Comparison of ENCODE assay signal across 31 mouse cellular contexts in genomic region chr9:94395215-94395614, GRCm38 (mm10).
DNase-seq lines count a peak whose midpoint lies in the region; ATAC-seq lines count a peak whose summit lies in the region.
"Had no signal": no experiment of that assay in that cellular context is flagged by ENCODE, and none has a peak within 500 bp of the region (broad histone marks: within the 10 kb centered on the region; RNA-seq: fewer than 3 reads in every experiment).

No protein-coding gene starts in this region.

- no peaks in the 10 kb centered on the region for H3K36me3 ChIP-seq in hindbrain, embryonic 14.5 days (replicated peaks; ENCODE audit: control insufficient read depth, insufficient read depth)
- H3K36me3 ChIP-seq in midbrain, embryonic 16.5 days (ENCODE audit: control insufficient read depth, insufficient read depth, low read length), result no peaks in the 10 kb centered on the region
- H3K36me3 ChIP-seq: embryonic facial prominence, embryonic 13.5 days; heart, embryonic 12.5 days; kidney, embryonic 15.5 days; liver, embryonic 12.5 days had no signal

- no peaks in the 10 kb centered on the region for H3K9me3 ChIP-seq in hindbrain, embryonic 14.5 days (ENCODE audit: control insufficient read depth, low read length)
- no peaks in the 10 kb centered on the region for H3K9me3 ChIP-seq in midbrain, embryonic 16.5 days (replicated peaks; ENCODE audit: control insufficient read depth, low read length, poor library complexity, severe bottlenecking)
- H3K9me3 ChIP-seq: embryonic facial prominence, embryonic 13.5 days; heart, embryonic 12.5 days; kidney, embryonic 15.5 days; liver, embryonic 12.5 days had no signal

- intact Hi-C loops in left cerebral cortex, postnatal 4 days (cut with DNase I), result no loop called here
- intact Hi-C loops in left cerebral cortex, postnatal 14 days (cut with DNase I), result no loop called here

- no peaks in the 10 kb centered on the region for H3K4me1 ChIP-seq in hindbrain, embryonic 14.5 days (replicated peaks; ENCODE audit: control insufficient read depth, insufficient read depth, low read length)
- H3K4me1 ChIP-seq in midbrain, embryonic 16.5 days (ENCODE audit: control insufficient read depth, insufficient read depth, low read length), result peaks cover 2% of the 10 kb centered on the region; the same call in 1 of the 2 replicates
- H3K4me1 ChIP-seq: embryonic facial prominence, embryonic 13.5 days; heart, embryonic 12.5 days; kidney, embryonic 15.5 days; liver, embryonic 12.5 days had no signal

- H3K27me3 ChIP-seq in hindbrain, embryonic 14.5 days (ENCODE audit: control insufficient read depth, insufficient read depth, low read length), result no peaks in the 10 kb centered on the region
- no peaks in the 10 kb centered on the region for H3K27me3 ChIP-seq in midbrain, embryonic 16.5 days (ENCODE audit: control insufficient read depth, insufficient read depth, low read depth, low read length)
- H3K27me3 ChIP-seq: CH12.LX; embryonic facial prominence, embryonic 13.5 days; heart, embryonic 12.5 days; kidney, embryonic 15.5 days; liver, embryonic 12.5 days had no signal

- WGBS in hindbrain, embryonic 14.5 days, result 55% methylated on average over 5 of the region's 5 CpGs
- 49% methylated on average over 5 of the region's 5 CpGs for WGBS in midbrain, embryonic 16.5 days

- ATAC-seq in cerebellum, adult (ENCODE audit: insufficient number of reproducible peaks, low FRiP score, low TSS enrichment), result peak; percentile 45; the same call in 1 of the 2 replicates
- peak; percentile 55; the same call in 1 of the 2 replicates for ATAC-seq in hindbrain, embryonic 14.5 days (ENCODE audit: low FRiP score)
- peak; percentile 78 for ATAC-seq in midbrain, embryonic 16.5 days
- ATAC-seq: liver, embryonic 12.5 days; liver, postnatal 0 days had no signal

- H3K4me2 ChIP-seq in hindbrain, embryonic 14.5 days (replicated peaks), result no peak overlapping the region
- no peak overlapping the region for H3K4me2 ChIP-seq in midbrain, embryonic 16.5 days (ENCODE audit: low read length)
- H3K4me2 ChIP-seq: embryonic facial prominence, embryonic 13.5 days; heart, embryonic 12.5 days; kidney, embryonic 15.5 days; liver, embryonic 12.5 days had no signal

- no peak for DNase-seq in cerebellum, adult 11 months
- DNase-seq in left cerebral cortex, postnatal 4 days, result peak; percentile 5
- no peak for DNase-seq in left cerebral cortex, postnatal 14 days (ENCODE audit: low spot score in 2 of 2)
- no peak for DNase-seq in hindbrain, embryonic 14.5 days (ENCODE audit: low spot score)
- DNase-seq in spleen, postnatal 10 days (ENCODE audit: low spot score in 2 of 2), result no peak
- DNase-seq in kidney, postnatal 36 days, result no peak
- DNase-seq: adrenal gland, postnatal 10 days; cerebellum, adult 2 months; cerebellum, postnatal 36 days; gastrocnemius, postnatal 36 days; heart, adult 2 months; heart, postnatal 4 days; kidney, adult 18-20 months; kidney, postnatal 25 days; liver, postnatal 0 days; lung, postnatal 36 days; right cerebral cortex, adult 18-20 months; spleen, adult 18-20 months; thymus, adult 18-20 months; thymus, postnatal 25 days had no signal

- no peak overlapping the region for H3K9ac ChIP-seq in hindbrain, embryonic 14.5 days
- H3K9ac ChIP-seq in midbrain, embryonic 16.5 days (ENCODE audit: low read depth, low read length), result no peak overlapping the region
- H3K9ac ChIP-seq: embryonic facial prominence, embryonic 13.5 days; heart, embryonic 12.5 days; kidney, embryonic 15.5 days; liver, embryonic 12.5 days; liver, postnatal 0 days had no signal

- H3K27ac ChIP-seq in hindbrain, embryonic 14.5 days, result no peak overlapping the region
- no peak overlapping the region for H3K27ac ChIP-seq in midbrain, embryonic 16.5 days (ENCODE audit: low read length)
- H3K27ac ChIP-seq: embryonic facial prominence, embryonic 13.5 days; heart, adult 2 months; kidney, embryonic 15.5 days; layer of hippocampus, adult 2 months; left cerebral cortex, adult 2 months; liver, embryonic 12.5 days; stomach, postnatal 0 days had no signal

- no peak overlapping the region for H3K4me3 ChIP-seq in hindbrain, embryonic 14.5 days (replicated peaks; ENCODE audit: low read length)
- H3K4me3 ChIP-seq in midbrain, embryonic 16.5 days (ENCODE audit: low read depth, low read length), result no peak overlapping the region
- H3K4me3 ChIP-seq: embryonic facial prominence, embryonic 13.5 days; erythroblast, embryonic 14.5 days; heart, adult 2 months; heart, embryonic 12.5 days; kidney, embryonic 15.5 days; layer of hippocampus, adult 2 months; left cerebral cortex, adult 2 months; liver, embryonic 12.5 days had no signal
